Mouse (Mus musculus): ENCODE data around the gene Coa3. TPM values are rescaled to one million over a fixed set of nuclear protein-coding genes. Genes with fewer than 3 reads are reported as not detected.

Coa3 gene
- total RNA-seq, 1 experiment: 139 TPM

GRCm38 (mm10) chr11:101245855-101246701, 32.8 kb downstream of the Coa3 start, which contains the start of gene Ramp2:
Gene Ramp2 (plus strand): TSS chr11:101246028.
- no peak within 1 kb of the TSS for H3K27ac ChIP-seq (ENCODE audit: insufficient read depth, low read depth, low read length, poor library complexity, severe bottlenecking)
- H3K9me3 ChIP-seq (ENCODE audit: control insufficient read depth, insufficient read depth, low read depth, low read length): no peaks in the 10 kb centered on the region
- H3K4me1 ChIP-seq (ENCODE audit: control insufficient read depth in 2 of 2, insufficient read depth in 2 of 2, low read length in 2 of 2, poor library complexity in 1 of 2): peaks cover 0 to 15% of the 10 kb centered on the region in 2 experiments; a peak in 1 of 4 replicates
- peak within 1 kb of the TSS; percentile 55 to 57 for H3K4me3 ChIP-seq (ENCODE audit: insufficient read depth in 1 of 2, low read depth in 1 of 2, low read length in 2 of 2, poor library complexity in 1 of 2, severe bottlenecking in 1 of 2)
- H3K9ac ChIP-seq (ENCODE audit: insufficient read depth, low read depth, low read length, poor library complexity, severe bottlenecking): peak within 1 kb of the TSS; percentile 29
- no peak for TF ChIP-seq MAFK (IDR thresholded peaks at IDR 0.05; ENCODE audit: insufficient read depth, low read depth, low read length)
- no peak for TF ChIP-seq HCFC1 (IDR thresholded peaks at IDR 0.05; ENCODE audit: borderline replicate concordance, insufficient read depth, low read length)
- no peak for TF ChIP-seq ZNF384 (IDR thresholded peaks at IDR 0.05; ENCODE audit: low read depth, low read length)
- TF ChIP-seq ZC3H11A (IDR thresholded peaks at IDR 0.05; ENCODE audit: borderline replicate concordance, low read depth, low read length): no peak
- TF ChIP-seq CHD2 (IDR thresholded peaks at IDR 0.05; ENCODE audit: low read depth, low read length): no peak
- no peaks in the 10 kb centered on the region for H3K36me3 ChIP-seq (ENCODE audit: control insufficient read depth, insufficient read depth, low read length, poor library complexity, severe bottlenecking)
- in situ Hi-C loops (cut with MboI; ENCODE audit: low sequenced_read_pairs in 2 of 2, unreplicated experiment in 2 of 2): no loop called here
- no peak for DNase-seq (ENCODE audit: low read depth, low spot score)

- Histone ChIP-seq H3K36me3 (ENCODE audit: control insufficient read depth, insufficient read depth, low read length, poor library complexity, severe bottlenecking) (no peaks in the 10 kb centered on the region), H3K27ac (ENCODE audit: insufficient read depth, low read depth, low read length, poor library complexity, severe bottlenecking) (no peak overlapping the region), H3K4me3 (ENCODE audit: insufficient read depth in 1 of 2, low read depth in 1 of 2, low read length in 2 of 2, poor library complexity in 1 of 2, severe bottlenecking in 1 of 2) (no peak overlapping the region), H3K4me1 (ENCODE audit: control insufficient read depth in 2 of 2, insufficient read depth in 2 of 2, low read length in 2 of 2, poor library complexity in 1 of 2) (peaks cover 0 to 15% of the 10 kb centered on the region in 2 experiments; a peak in 1 of 4 replicates), H3K9me3 (ENCODE audit: control insufficient read depth, insufficient read depth, low read depth, low read length) (no peaks in the 10 kb centered on the region), H3K9ac (ENCODE audit: insufficient read depth, low read depth, low read length, poor library complexity, severe bottlenecking) (no peak overlapping the region)
- in situ Hi-C loops (cut with MboI; ENCODE audit: low sequenced_read_pairs in 2 of 2, unreplicated experiment in 2 of 2): no loop called here
- no peak for DNase-seq (ENCODE audit: low read depth, low spot score)
- TF ChIP-seq HCFC1 (IDR thresholded peaks at IDR 0.05; ENCODE audit: borderline replicate concordance, insufficient read depth, low read length) (no peak), ZNF384 (IDR thresholded peaks at IDR 0.05; ENCODE audit: low read depth, low read length) (no peak), CHD2 (IDR thresholded peaks at IDR 0.05; ENCODE audit: low read depth, low read length) (no peak), MAFK (IDR thresholded peaks at IDR 0.05; ENCODE audit: insufficient read depth, low read depth, low read length) (no peak)
These were observed 33.8 kb downstream of the Coa3 start for GRCm38 (mm10) chr11:101245071-101245470.

DNA sequence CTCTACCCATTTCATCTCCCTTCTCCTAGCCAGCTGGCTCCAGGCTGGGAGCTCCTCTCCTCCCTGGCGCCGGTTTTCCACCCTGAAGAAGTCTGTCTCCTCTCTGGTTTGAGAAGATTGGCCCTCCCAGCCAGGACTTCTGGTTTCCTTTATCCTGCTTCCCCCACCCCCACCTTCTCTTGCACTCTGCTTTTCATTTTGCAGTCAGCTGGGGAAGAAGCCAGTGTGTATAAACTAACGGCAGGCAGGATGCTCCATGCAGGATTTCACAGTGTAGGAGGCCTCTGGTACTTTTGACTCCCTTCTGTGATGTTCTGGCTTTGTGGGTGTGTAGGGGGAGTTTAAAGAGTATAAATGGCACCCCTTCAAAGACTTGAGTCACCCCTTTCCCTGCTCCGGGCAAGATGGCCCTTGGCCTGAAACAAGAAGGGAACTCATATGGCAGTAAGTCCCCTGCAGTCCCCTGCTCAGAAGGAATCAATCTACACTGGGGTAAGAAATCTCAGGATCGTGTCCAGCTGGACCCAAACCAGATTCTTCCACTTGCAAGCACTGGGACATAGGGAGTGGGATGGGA, 40.8 kb downstream of the Coa3 start:
- Histone ChIP-seq H3K9ac (ENCODE audit: insufficient read depth, low read depth, low read length, poor library complexity, severe bottlenecking) (no peak overlapping the region), H3K9me3 (ENCODE audit: control insufficient read depth, insufficient read depth, low read depth, low read length) (no peaks in the 10 kb centered on the region), H3K4me3 (ENCODE audit: insufficient read depth in 1 of 2, low read depth in 1 of 2, low read length in 2 of 2, poor library complexity in 1 of 2, severe bottlenecking in 1 of 2) (no peak overlapping the region), H3K27ac (ENCODE audit: insufficient read depth, low read depth, low read length, poor library complexity, severe bottlenecking) (no peak overlapping the region), H3K4me1 (ENCODE audit: control insufficient read depth in 2 of 2, insufficient read depth in 2 of 2, low read length in 2 of 2, poor library complexity in 1 of 2) (peaks cover under 1 to 3% of the 10 kb centered on the region in 2 experiments; a peak in 2 of 4 replicates), H3K36me3 (ENCODE audit: control insufficient read depth, insufficient read depth, low read length, poor library complexity, severe bottlenecking) (no peaks in the 10 kb centered on the region)
- in situ Hi-C loops (cut with MboI; ENCODE audit: low sequenced_read_pairs in 2 of 2, unreplicated experiment in 2 of 2): no loop called here
- no peak for TF ChIP-seq MAFK (IDR thresholded peaks at IDR 0.05; ENCODE audit: insufficient read depth, low read depth, low read length)
- TF ChIP-seq CHD2 (IDR thresholded peaks at IDR 0.05; ENCODE audit: low read depth, low read length): no peak
- TF ChIP-seq ZNF384 (IDR thresholded peaks at IDR 0.05; ENCODE audit: low read depth, low read length): no peak
- no peak for TF ChIP-seq HCFC1 (IDR thresholded peaks at IDR 0.05; ENCODE audit: borderline replicate concordance, insufficient read depth, low read length)
- TF ChIP-seq ZC3H11A (IDR thresholded peaks at IDR 0.05; ENCODE audit: borderline replicate concordance, low read depth, low read length): no peak
- no peak for DNase-seq (ENCODE audit: low read depth, low spot score)

DNA sequence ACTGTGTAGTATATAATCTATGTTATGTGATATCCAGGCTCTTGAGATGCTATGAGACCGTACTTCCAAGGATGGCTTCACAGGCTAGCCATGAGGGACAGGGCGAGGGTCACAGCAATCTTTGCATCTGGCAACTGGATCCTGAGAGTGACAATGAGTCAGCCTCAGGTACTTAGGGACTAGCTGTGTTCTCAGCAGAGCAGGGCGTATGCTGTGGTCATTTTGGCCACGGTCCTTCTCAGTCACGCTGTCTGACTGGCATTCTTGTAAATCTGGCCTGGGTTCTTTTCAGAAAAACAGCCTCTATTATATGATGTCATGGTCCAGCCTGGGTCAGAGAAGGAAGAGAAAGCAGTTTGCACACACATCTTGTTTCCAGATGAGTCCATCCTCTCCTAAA, 42.1 kb downstream of the Coa3 start:
- Histone ChIP-seq H3K36me3 (ENCODE audit: control insufficient read depth, insufficient read depth, low read length, poor library complexity, severe bottlenecking) (no peaks in the 10 kb centered on the region), H3K27ac (ENCODE audit: insufficient read depth, low read depth, low read length, poor library complexity, severe bottlenecking) (no peak overlapping the region), H3K9me3 (ENCODE audit: control insufficient read depth, insufficient read depth, low read depth, low read length) (no peaks in the 10 kb centered on the region), H3K9ac (ENCODE audit: insufficient read depth, low read depth, low read length, poor library complexity, severe bottlenecking) (no peak overlapping the region), H3K4me3 (ENCODE audit: insufficient read depth in 1 of 2, low read depth in 1 of 2, low read length in 2 of 2, poor library complexity in 1 of 2, severe bottlenecking in 1 of 2) (no peak overlapping the region), H3K4me1 (ENCODE audit: control insufficient read depth in 2 of 2, insufficient read depth in 2 of 2, low read length in 2 of 2, poor library complexity in 1 of 2) (peaks cover 6 to 9% of the 10 kb centered on the region in 2 experiments)
- no peak for TF ChIP-seq CHD2 (IDR thresholded peaks at IDR 0.05; ENCODE audit: low read depth, low read length)
- no peak for TF ChIP-seq MAFK (IDR thresholded peaks at IDR 0.05; ENCODE audit: insufficient read depth, low read depth, low read length)
- TF ChIP-seq HCFC1 (IDR thresholded peaks at IDR 0.05; ENCODE audit: borderline replicate concordance, insufficient read depth, low read length): no peak
- TF ChIP-seq ZNF384 (IDR thresholded peaks at IDR 0.05; ENCODE audit: low read depth, low read length): no peak
- no peak for TF ChIP-seq ZC3H11A (IDR thresholded peaks at IDR 0.05; ENCODE audit: borderline replicate concordance, low read depth, low read length)
- in situ Hi-C loops (cut with MboI; ENCODE audit: low sequenced_read_pairs in 2 of 2, unreplicated experiment in 2 of 2): no loop called here
- DNase-seq (ENCODE audit: low read depth, low spot score): no peak
